In the genomic region with DNA sequence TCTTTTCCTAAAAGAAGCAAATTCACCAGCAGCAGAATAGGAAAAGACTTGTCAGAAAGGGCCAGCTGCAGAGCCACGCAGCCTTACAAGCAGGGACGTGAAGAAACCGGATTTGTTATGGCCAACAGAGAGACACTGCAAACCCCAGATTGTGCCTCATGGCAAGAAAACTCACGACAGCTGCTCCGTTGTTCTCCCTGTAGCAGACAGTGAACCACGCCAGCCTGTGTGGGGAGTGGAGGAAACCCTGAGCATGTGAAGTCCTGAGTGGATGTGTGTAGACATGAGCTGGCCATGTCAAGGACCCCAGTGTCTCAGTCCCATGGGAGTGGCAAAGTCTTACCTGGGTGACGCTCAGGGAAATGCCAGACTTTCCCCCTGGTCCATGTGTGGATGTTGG, we compare ENCODE assay signal across 9 mouse cellular contexts. TPM values are rescaled to one million over a fixed set of nuclear protein-coding genes. Genes with fewer than 3 reads are reported as not detected.
DNase-seq lines count a peak whose midpoint lies in the region; ATAC-seq lines count a peak whose summit lies in the region.
"Had no signal": no experiment of that assay in that cellular context is flagged by ENCODE, and none has a peak within 500 bp of the region (broad histone marks: within the 10 kb centered on the region; RNA-seq: fewer than 3 reads in every experiment).

No protein-coding gene starts in this region.

- intact Hi-C loops in heart, postnatal 25 days (cut with DNase I) = no loop called here

- H3K9ac ChIP-seq in forebrain, embryonic 14.5 days (ENCODE audit: low read length) = no peak overlapping the region; the same call in 1 of the 2 replicates
- 0 out of 2 replicates have a peak overlapping the region, but pooled peaks have one; percentile 6 for H3K9ac ChIP-seq in neural tube, embryonic 12.5 days

- H3K4me1 ChIP-seq in forebrain, embryonic 14.5 days (ENCODE audit: control insufficient read depth, insufficient read depth, low read length) = peaks cover 25% of the 10 kb centered on the region
- peaks cover 20% of the 10 kb centered on the region; the same call in 1 of the 2 replicates for H3K4me1 ChIP-seq in neural tube, embryonic 12.5 days

- no peak overlapping the region for H3K4me2 ChIP-seq in forebrain, embryonic 14.5 days (ENCODE audit: low read length)
- H3K4me2 ChIP-seq in neural tube, embryonic 12.5 days (replicated peaks) = no peak overlapping the region

- peak; percentile 36; the same call in 1 of the 2 replicates for ATAC-seq in forebrain, embryonic 14.5 days
- no peak; the same call in 1 of the 2 replicates for ATAC-seq in neural tube, embryonic 12.5 days (ENCODE audit: low FRiP score, low read depth)

- no peaks in the 10 kb centered on the region for H3K9me3 ChIP-seq in forebrain, embryonic 14.5 days (replicated peaks; ENCODE audit: control insufficient read depth, low read length)
- no peaks in the 10 kb centered on the region for H3K9me3 ChIP-seq in neural tube, embryonic 12.5 days
- H3K9me3 ChIP-seq: megakaryocyte, embryonic 14.5 days had no signal

- WGBS in forebrain, embryonic 14.5 days = 44% methylated on average over 7 of the region's 7 CpGs
- WGBS in neural tube, embryonic 12.5 days = 48% methylated on average over 7 of the region's 7 CpGs

- peak; percentile 95 for DNase-seq in heart, adult 11 months
- DNase-seq in heart, postnatal 25 days (ENCODE audit: low spot score) = no peak
- DNase-seq in forebrain, embryonic 14.5 days (ENCODE audit: low spot score) = peak; percentile 84
- DNase-seq in layer of hippocampus, postnatal 14 days (ENCODE audit: low spot score in 2 of 2) = peak; percentile 78 to 88
- no peak for DNase-seq in adrenal gland, postnatal 4 days (ENCODE audit: low spot score in 2 of 2)
- no peak for DNase-seq in lung, postnatal 14 days
- DNase-seq in gastrocnemius, adult 18-20 months (ENCODE audit: low spot score) = no peak

- H3K27ac ChIP-seq in forebrain, embryonic 14.5 days (ENCODE audit: low read depth, low read length) = peak overlapping the region; percentile 82
- peak overlapping the region; percentile 48; the same call in 1 of the 2 replicates for H3K27ac ChIP-seq in neural tube, embryonic 12.5 days

- no peaks in the 10 kb centered on the region for H3K27me3 ChIP-seq in forebrain, embryonic 14.5 days (replicated peaks; ENCODE audit: control insufficient read depth, insufficient read depth, low read length)
- H3K27me3 ChIP-seq in neural tube, embryonic 12.5 days (replicated peaks) = no peaks in the 10 kb centered on the region

- no peaks in the 10 kb centered on the region for H3K36me3 ChIP-seq in forebrain, embryonic 14.5 days (ENCODE audit: control insufficient read depth, insufficient read depth, low read length)
- no peaks in the 10 kb centered on the region for H3K36me3 ChIP-seq in neural tube, embryonic 12.5 days

- no peak overlapping the region for H3K4me3 ChIP-seq in forebrain, embryonic 14.5 days (ENCODE audit: low read depth, low read length)
- H3K4me3 ChIP-seq in neural tube, embryonic 12.5 days = no peak overlapping the region
- H3K4me3 ChIP-seq: megakaryocyte, embryonic 14.5 days had no signal

RNA-seq across cellular contexts. Expression of gene Tubb2b, which starts 6.3 kb away (rescaled TPM):
- 1 to 10 TPM; 4.1 to 5.6 TPM for total RNA-seq in heart, postnatal 25 days (2021)
- polyA plus RNA-seq in forebrain, embryonic 14.5 days (2014; fragmentation: Nextera tagmentation; extraction: Ambion mirVana) = 670 and 797 TPM in 2 replicates
- total RNA-seq in layer of hippocampus, postnatal 14 days (2021) = 100 to 1,000 TPM; 703 to 790 TPM
- polyA plus RNA-seq in neural tube, embryonic 12.5 days (2016; fragmentation: Nextera tagmentation; extraction: Ambion mirVana) = 425 and 501 TPM in 2 replicates
- 100 to 1,000 TPM in 1 of 2 experiments, 10 to 100 TPM in 1; 59.8 to 108 TPM for total RNA-seq in adrenal gland, postnatal 4 days (2021)
- total RNA-seq in gastrocnemius, adult 18-20 months (2021) = 1 to 10 TPM; 1.6 to 2.8 TPM

RNA-seq across cellular contexts. Expression of gene Psmg4, which starts 26.2 kb away (rescaled TPM):
- 10 to 100 TPM; 22.9 to 29.7 TPM for total RNA-seq in heart, postnatal 25 days (2021)
- polyA plus RNA-seq in forebrain, embryonic 14.5 days (2014; fragmentation: Nextera tagmentation; extraction: Ambion mirVana) = 92.0 and 113 TPM in 2 replicates
- 10 to 100 TPM; 26.1 to 33.6 TPM for total RNA-seq in layer of hippocampus, postnatal 14 days (2021)
- polyA plus RNA-seq in neural tube, embryonic 12.5 days (2016; fragmentation: Nextera tagmentation; extraction: Ambion mirVana) = 96.9 and 101 TPM in 2 replicates
- 10 to 100 TPM; 45.2 to 50.0 TPM for total RNA-seq in adrenal gland, postnatal 4 days (2021)
- total RNA-seq in gastrocnemius, adult 18-20 months (2021) = 10 to 100 TPM; 14.8 to 23.0 TPM

RNA-seq across cellular contexts. Expression of gene Tubb2a, which starts 58.8 kb away (rescaled TPM):
- total RNA-seq in heart, postnatal 25 days (2021) = 10 to 100 TPM; 55.0 to 57.4 TPM
- polyA plus RNA-seq in forebrain, embryonic 14.5 days (2014; fragmentation: Nextera tagmentation; extraction: Ambion mirVana) = 1,376 and 1,776 TPM in 2 replicates
- 1,000 to 10,000 TPM; 2,027 to 2,125 TPM for total RNA-seq in layer of hippocampus, postnatal 14 days (2021)
- 960 and 968 TPM in 2 replicates for polyA plus RNA-seq in neural tube, embryonic 12.5 days (2016; fragmentation: Nextera tagmentation; extraction: Ambion mirVana)
- total RNA-seq in adrenal gland, postnatal 4 days (2021) = 100 to 1,000 TPM in 1 of 2 experiments, 10 to 100 TPM in 1; 98.3 to 122 TPM
- 10 to 100 TPM; 10.0 to 17.1 TPM for total RNA-seq in gastrocnemius, adult 18-20 months (2021)

Comparison
In these comparisons a context has a peak if more than half of its experiments do, and no peak if none do; other contexts are left out.
1. DNase-seq: peak in heart, adult 11 months (single experiment), forebrain, embryonic 14.5 days (single experiment) and layer of hippocampus, postnatal 14 days (2 of 2); none in heart, postnatal 25 days (single experiment), adrenal gland, postnatal 4 days (0 of 2), lung, postnatal 14 days (single experiment) and gastrocnemius, adult 18-20 months (single experiment).
2. RNA of gene Tubb2b, which starts 6.3 kb away (total RNA-seq): 703 to 790 TPM in layer of hippocampus, postnatal 14 days and 59.8 to 108 TPM in adrenal gland, postnatal 4 days; 4.1 to 5.6 TPM in heart, postnatal 25 days and 1.6 to 2.8 TPM in gastrocnemius, adult 18-20 months; every median in the first group is over 4 times any median in the second.
3. RNA of gene Tubb2a, which starts 58.8 kb away (total RNA-seq): 2,027 to 2,125 TPM in layer of hippocampus, postnatal 14 days; 98.3 to 122 TPM in adrenal gland, postnatal 4 days, 55.0 to 57.4 TPM in heart, postnatal 25 days and 10.0 to 17.1 TPM in gastrocnemius, adult 18-20 months; every median in the first group is over 10 times any median in the second.